Mouse (Mus musculus) left cerebral cortex, postnatal 25 days (tissue): ENCODE data around the gene Ctdnep1. TPM values are rescaled to one million over a fixed set of nuclear protein-coding genes. Genes with fewer than 3 reads are reported as not detected.
A peak's percentile ranks its signal among the peaks of the same experiment; 100 is the strongest.
"Not testable (repeated sequence)": the region's sequence is repeated elsewhere in the genome, so short reads cannot be mapped to it uniquely, and the experiment has no call there.

ENCODE experiments used
- DNase-seq, 2 experiments: peaks; one replicate each; pipeline ENCODE4 v3.0.0; 2022; ENCODE audit warnings: low spot score in 2 of 2, mixed read lengths in 1 of 2
- intact Hi-C: fragments of 180-260 bp; cut with DNase I; formaldehyde crosslinking; loops from one replicate; pipeline ENCODE4 v1.15.1; 2025
- total RNA-seq, 2 experiments: library from RNA; stranded (reverse); gene quantifications; 2 replicates each; pipeline ENCODE4 v1.2.3; 2021

Gene Ctdnep1
- total RNA-seq, 2 experiments from 2014 or later = 117 to 129 TPM

- intact Hi-C loops = loop anchor here (1.0 kb wide), 1 partner anchor 14 kb away; no protein-coding TSS in a partner anchor
- peak; percentile 23 to 35 for DNase-seq
Measured at GRCm38 (mm10) chr11:69948066-69948762, 32.7 kb upstream of the Ctdnep1 start, which contains the start of gene Slc2a4. Gene Slc2a4, minus strand, starts transcription at chr11:69948188.

GRCm38 (mm10) chr11:69948763-69949150 is 32.2 kb upstream of the Ctdnep1 start:
- DNase-seq = peak; percentile 52 to 72
- intact Hi-C loops = loop anchor here (1.0 kb wide), 1 partner anchor 14 kb away; no protein-coding TSS in a partner anchor

- intact Hi-C loops = no loop called here
- peak in 1 of 2 experiments; percentile 32 for DNase-seq
Measured at GRCm38 (mm10) chr11:69950807-69951459, 30.0 kb upstream of the Ctdnep1 start.

- intact Hi-C loops = no loop called here
- no peak for DNase-seq
Measured at GRCm38 (mm10) chr11:69952274-69952673, 28.7 kb upstream of the Ctdnep1 start.

- intact Hi-C loops = no loop called here
- no peak for DNase-seq
Measured at GRCm38 (mm10) chr11:69953267-69953915, 27.6 kb upstream of the Ctdnep1 start.

GRCm38 (mm10) chr11:69955618-69956017 is 25.3 kb upstream of the Ctdnep1 start:
- DNase-seq, intact Hi-C loops: not testable (repeated sequence)

- intact Hi-C loops = no loop called here
Measured at GRCm38 (mm10) chr11:69956218-69956617, 24.7 kb upstream of the Ctdnep1 start.

GRCm38 (mm10) chr11:69960616-69961015 is 20.3 kb upstream of the Ctdnep1 start:
- no peak for DNase-seq
- intact Hi-C loops = no loop called here

More at GRCm38 (mm10) chr11:69956218-69956617, 24.7 kb upstream of the Ctdnep1 start:
- DNase-seq = no peak

GRCm38 (mm10) chr11:69961841-69962240 is 19.1 kb upstream of the Ctdnep1 start:
- intact Hi-C loops = no loop called here
- DNase-seq = no peak

GRCm38 (mm10) chr11:69964650-69965270 is 16.2 kb upstream of the Ctdnep1 start, which contains the start of gene Cldn7:
Gene Cldn7, plus strand, starts transcription at chr11:69964779.
- intact Hi-C loops = no loop called here
- no peak for DNase-seq

GRCm38 (mm10) chr11:69965271-69966005 is 15.5 kb upstream of the Ctdnep1 start:
- DNase-seq = no peak
- intact Hi-C loops = no loop called here

- intact Hi-C loops = no loop called here
- no peak for DNase-seq
Measured at GRCm38 (mm10) chr11:69966006-69966859, 14.7 kb upstream of the Ctdnep1 start.

- intact Hi-C loops = no loop called here
- DNase-seq = no peak
Measured at GRCm38 (mm10) chr11:69966860-69967517, 14.0 kb upstream of the Ctdnep1 start.

- DNase-seq = no peak
- intact Hi-C loops = no loop called here
Measured at GRCm38 (mm10) chr11:69968793-69969192, 12.2 kb upstream of the Ctdnep1 start.

GRCm38 (mm10) chr11:69970222-69970621 is 10.7 kb upstream of the Ctdnep1 start:
- intact Hi-C loops = no loop called here
- no peak for DNase-seq

- DNase-seq = no peak
- intact Hi-C loops = no loop called here
Measured at GRCm38 (mm10) chr11:69970775-69971174, 10.2 kb upstream of the Ctdnep1 start.

- DNase-seq = no peak
- intact Hi-C loops = no loop called here
Measured at GRCm38 (mm10) chr11:69974907-69975306, 6.0 kb upstream of the Ctdnep1 start.

- no peak for DNase-seq
- intact Hi-C loops = no loop called here
Measured at GRCm38 (mm10) chr11:69976271-69976670, 4.7 kb upstream of the Ctdnep1 start.
